Mouse (Mus musculus) ES-E14 (cell line): ENCODE measurements around the gene Stmnd1.

Experiments
- MAFK ChIP-seq: IDR thresholded peaks from 2 replicates; pipeline ENCODE4 v1.6.1; 2014; ENCODE audit warnings: mild to moderate bottlenecking, low read depth, low read length, inconsistent platforms; ENCODE audit not compliant: insufficient read depth
- ZNF384 ChIP-seq: IDR thresholded peaks from 2 replicates; pipeline ENCODE4 v1.6.1; 2012; ENCODE audit warnings: low read depth, low read length, inconsistent platforms

- TF ChIP-seq ZNF384 (no peak), MAFK (no peak)
Observed at GRCm38 (mm10) chr13:46340583-46340982, 67.1 kb downstream of the Stmnd1 start.
